Mouse (Mus musculus) embryonic facial prominence, embryonic 13.5 days (tissue): ENCODE results near the gene Phf19. TPM values are rescaled to one million over a fixed set of nuclear protein-coding genes. Genes with fewer than 3 reads are reported as not detected.

Source experiments
- ATAC-seq: fragments of 200-750 bp; cut with Nextera tagmentation; 2 replicates; pipeline ENCODE4 v1.8.0; 2017; ENCODE audit warnings: low read depth; ENCODE audit not compliant: insufficient number of reproducible peaks, insufficient read depth, low FRiP score, low TSS enrichment
- H3K27ac ChIP-seq: fragments of 300-500 bp; sonication (generic); 2 replicates; pipeline ENCODE4 v1.5.1; 2015; ENCODE audit warnings: moderate library complexity, mild to moderate bottlenecking, inconsistent platforms
- H3K27me3 ChIP-seq: fragments of 300-500 bp; sonication (generic); 2 replicates; pipeline ENCODE4 v1.6.1; 2015; ENCODE audit warnings: mild to moderate bottlenecking, inconsistent platforms
- H3K36me3 ChIP-seq: fragments of 300-500 bp; sonication (generic); 2 replicates; pipeline ENCODE4 v1.6.1; 2015; ENCODE audit warnings: mild to moderate bottlenecking, inconsistent platforms
- H3K4me1 ChIP-seq: fragments of 300-500 bp; sonication (generic); 2 replicates; pipeline ENCODE4 v1.6.1; 2015; ENCODE audit warnings: inconsistent platforms
- H3K4me2 ChIP-seq: fragments of 300-500 bp; sonication (generic); 2 replicates; pipeline ENCODE4 v1.6.1; 2015; ENCODE audit warnings: moderate library complexity, mild to moderate bottlenecking, inconsistent platforms
- H3K4me3 ChIP-seq: fragments of 300-500 bp; sonication (generic); 2 replicates; pipeline ENCODE4 v1.5.1; 2015; ENCODE audit warnings: mild to moderate bottlenecking, inconsistent platforms
- H3K9ac ChIP-seq: fragments of 300-500 bp; sonication (generic); 2 replicates; pipeline ENCODE4 v1.6.1; 2015; ENCODE audit warnings: mild to moderate bottlenecking, inconsistent platforms
- H3K9me3 ChIP-seq: fragments of 300-500 bp; sonication (generic); 2 replicates; pipeline ENCODE4 v1.6.1; 2016; ENCODE audit warnings: inconsistent platforms
- WGBS: fragments of 180-500 bp; shearing (Covaris S2); methylation state at CpG from one replicate; pipeline ENCODE4 v1.1.7; 2015; ENCODE audit warnings: mixed read lengths; 5-methylcytosine and 5-hydroxymethylcytosine counted together
- polyA plus RNA-seq: library from polyadenylated mRNA; unstranded; fragments of >200 nt; fragmentation: Nextera tagmentation; extraction: Ambion mirVana; gene quantifications from 2 replicates; pipeline ENCODE4 v1.2.1, GENCODE M21; 2015

Phf19 gene
- polyA plus RNA-seq, 1 experiment from 2014 or later = 3.5 TPM

GRCm38 (mm10) chr2:34954344-34954743 lies 40.5 kb upstream of the Phf19 start:
- H3K36me3 ChIP-seq = no peaks in the 10 kb centered on the region
- no peaks in the 10 kb centered on the region for H3K4me1 ChIP-seq
- H3K9me3 ChIP-seq = no peaks in the 10 kb centered on the region
- H3K4me2 ChIP-seq = no peak overlapping the region
- H3K27ac ChIP-seq = no peak overlapping the region
- H3K9ac ChIP-seq = no peak overlapping the region
- H3K4me3 ChIP-seq = no peak overlapping the region
- no peaks in the 10 kb centered on the region for H3K27me3 ChIP-seq
- no peak for ATAC-seq

GRCm38 (mm10) chr2:34953547-34954116 lies 39.8 kb upstream of the Phf19 start:
- no peak overlapping the region for H3K9ac ChIP-seq
- no peaks in the 10 kb centered on the region for H3K27me3 ChIP-seq
- H3K4me2 ChIP-seq = no peak overlapping the region
- H3K4me1 ChIP-seq = no peaks in the 10 kb centered on the region
- no peaks in the 10 kb centered on the region for H3K36me3 ChIP-seq
- H3K4me3 ChIP-seq = no peak overlapping the region
- 78% methylated on average over 2 of the region's 2 CpGs for WGBS
- ATAC-seq = no peak
- no peaks in the 10 kb centered on the region for H3K9me3 ChIP-seq
- H3K27ac ChIP-seq = no peak overlapping the region

GRCm38 (mm10) chr2:34953018-34953417 lies 39.2 kb upstream of the Phf19 start:
- 66% methylated on average over 4 of the region's 4 CpGs for WGBS
- H3K36me3 ChIP-seq = no peaks in the 10 kb centered on the region
- H3K4me1 ChIP-seq = no peaks in the 10 kb centered on the region
- H3K9ac ChIP-seq = no peak overlapping the region
- H3K27ac ChIP-seq = no peak overlapping the region
- ATAC-seq = no peak
- no peaks in the 10 kb centered on the region for H3K27me3 ChIP-seq
- H3K9me3 ChIP-seq = no peaks in the 10 kb centered on the region
- no peak overlapping the region for H3K4me2 ChIP-seq
- H3K4me3 ChIP-seq = no peak overlapping the region

GRCm38 (mm10) chr2:34951469-34951868 lies 37.6 kb upstream of the Phf19 start:
- Histone ChIP-seq H3K9me3 (no peaks in the 10 kb centered on the region), H3K4me3 (no peak overlapping the region), H3K9ac (no peak overlapping the region), H3K36me3 (no peaks in the 10 kb centered on the region), H3K27ac (no peak overlapping the region), H3K4me2 (no peak overlapping the region), H3K4me1 (no peaks in the 10 kb centered on the region), H3K27me3 (no peaks in the 10 kb centered on the region)
- no peak for ATAC-seq

GRCm38 (mm10) chr2:34948622-34949021 lies 34.8 kb upstream of the Phf19 start:
- Histone ChIP-seq H3K4me3 (no peak overlapping the region), H3K9ac (no peak overlapping the region), H3K4me1 (no peaks in the 10 kb centered on the region), H3K9me3 (no peaks in the 10 kb centered on the region), H3K27ac (no peak overlapping the region), H3K27me3 (0 out of 2 replicates have a peak, but pooled peaks cover 4% of the 10 kb centered on the region), H3K36me3 (no peaks in the 10 kb centered on the region), H3K4me2 (no peak overlapping the region)
- 21% methylated on average over 2 of the region's 2 CpGs for WGBS
- no peak for ATAC-seq

- Histone ChIP-seq H3K4me3 (no peak overlapping the region), H3K27ac (no peak overlapping the region), H3K36me3 (no peaks in the 10 kb centered on the region), H3K4me1 (peaks cover 5% of the 10 kb centered on the region), H3K9ac (no peak overlapping the region), H3K9me3 (no peaks in the 10 kb centered on the region), H3K27me3 (peaks cover 7% of the 10 kb centered on the region), H3K4me2 (no peak overlapping the region)
- WGBS = 67% methylated on average over 4 of the region's 4 CpGs
- no peak for ATAC-seq
Measured at GRCm38 (mm10) chr2:34946046-34946445, 32.2 kb upstream of the Phf19 start.

- Histone ChIP-seq H3K27me3 (peaks cover 7% of the 10 kb centered on the region), H3K27ac (no peak overlapping the region), H3K4me3 (no peak overlapping the region), H3K4me1 (peaks cover 8% of the 10 kb centered on the region), H3K9ac (no peak overlapping the region), H3K9me3 (no peaks in the 10 kb centered on the region), H3K36me3 (no peaks in the 10 kb centered on the region), H3K4me2 (no peak overlapping the region)
- 73% methylated on average over 4 of the region's 4 CpGs for WGBS
- no peak for ATAC-seq
Measured at GRCm38 (mm10) chr2:34945580-34945979, 31.8 kb upstream of the Phf19 start.

- no peaks in the 10 kb centered on the region for H3K36me3 ChIP-seq
- no peak for ATAC-seq
- H3K4me1 ChIP-seq = peaks cover 13% of the 10 kb centered on the region
- H3K27ac ChIP-seq = no peak overlapping the region
- H3K9ac ChIP-seq = no peak overlapping the region
- H3K27me3 ChIP-seq = peaks cover 12% of the 10 kb centered on the region
- H3K4me3 ChIP-seq = no peak overlapping the region
- no peak overlapping the region for H3K4me2 ChIP-seq
- H3K9me3 ChIP-seq = no peaks in the 10 kb centered on the region
- WGBS = 23% methylated on average over 8 of the region's 8 CpGs
Measured at GRCm38 (mm10) chr2:34944761-34945160, 30.9 kb upstream of the Phf19 start.

- H3K9me3 ChIP-seq = no peaks in the 10 kb centered on the region
- H3K27ac ChIP-seq = no peak overlapping the region
- no peak overlapping the region for H3K4me2 ChIP-seq
- no peak overlapping the region for H3K9ac ChIP-seq
- no peak for ATAC-seq
- no peaks in the 10 kb centered on the region for H3K36me3 ChIP-seq
- H3K4me1 ChIP-seq = peaks cover 22% of the 10 kb centered on the region
- whole genome bisulfite sequencing = 82% methylated on average over 13 of the region's 13 CpGs
- H3K27me3 ChIP-seq = peaks cover 12% of the 10 kb centered on the region
- H3K4me3 ChIP-seq = no peak overlapping the region
Measured at GRCm38 (mm10) chr2:34943556-34944120, 29.8 kb upstream of the Phf19 start.

GRCm38 (mm10) chr2:34941061-34941675 lies 27.3 kb upstream of the Phf19 start:
- Histone ChIP-seq H3K27me3 (peaks cover 17% of the 10 kb centered on the region), H3K36me3 (no peaks in the 10 kb centered on the region), H3K4me2 (no peak overlapping the region), H3K4me3 (no peak overlapping the region), H3K27ac (no peak overlapping the region), H3K9me3 (no peaks in the 10 kb centered on the region), H3K4me1 (peaks cover 43% of the 10 kb centered on the region), H3K9ac (no peak overlapping the region)
- 33% methylated on average over 11 of the region's 11 CpGs for WGBS
- ATAC-seq = peak; percentile 45; the same call in 1 of the 2 replicates

GRCm38 (mm10) chr2:34940246-34940645 lies 26.4 kb upstream of the Phf19 start:
- Histone ChIP-seq H3K27me3 (peaks cover 17% of the 10 kb centered on the region), H3K9ac (no peak overlapping the region), H3K27ac (no peak overlapping the region), H3K4me3 (no peak overlapping the region), H3K4me2 (no peak overlapping the region), H3K4me1 (peaks cover 43% of the 10 kb centered on the region), H3K36me3 (no peaks in the 10 kb centered on the region), H3K9me3 (no peaks in the 10 kb centered on the region)
- 80% methylated on average over 5 of the region's 5 CpGs for WGBS
- no peak for ATAC-seq
